Mouse (Mus musculus): Measurements from ENCODE around the gene Wdr18.
A peak's percentile ranks its signal among the peaks of the same experiment; 100 is the strongest.

The Wdr18 gene

DNA sequence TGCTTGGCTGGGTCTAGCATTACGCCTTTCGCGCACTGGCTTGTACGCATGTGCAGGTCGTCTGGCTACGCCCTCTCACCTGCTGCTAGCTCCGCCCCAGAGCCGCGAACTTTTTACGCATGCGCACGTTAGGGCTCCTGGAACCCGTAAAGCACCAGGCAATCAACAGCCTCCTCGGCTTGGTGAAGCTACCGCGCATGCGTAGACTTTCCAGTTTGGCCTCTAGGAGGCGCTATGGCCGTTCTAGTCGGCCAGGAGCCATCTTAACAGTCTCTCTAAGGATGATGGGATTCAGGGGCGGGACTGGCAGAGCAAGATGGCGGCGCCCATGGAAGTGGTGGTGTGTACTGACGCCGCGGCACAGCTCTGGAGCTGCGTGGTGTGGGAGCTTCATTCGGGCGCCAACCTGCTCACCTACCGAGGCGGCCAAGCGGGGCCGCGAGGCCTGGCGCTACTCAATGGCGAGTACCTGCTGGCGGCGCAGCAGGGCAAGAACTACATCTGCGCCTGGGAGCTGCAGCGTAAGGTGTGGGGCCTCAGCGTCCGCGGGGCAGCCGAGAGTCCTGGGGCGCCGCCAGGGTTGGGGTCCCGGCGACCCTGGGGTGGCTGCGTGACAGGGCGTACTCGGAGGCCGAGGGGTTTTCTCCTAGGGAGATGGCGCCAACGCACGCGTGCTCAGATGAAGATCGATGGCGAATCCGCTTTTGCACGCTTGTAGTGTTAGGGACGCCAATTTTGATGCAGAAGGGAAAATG lies at the start of gene Wdr18:
Gene Wdr18, plus strand, starts transcription at position 306 of the 755 bp plus-strand sequence.
- DNase-seq (ENCODE audit: low spot score in 2 of 2), result peak; percentile 100

DNA sequence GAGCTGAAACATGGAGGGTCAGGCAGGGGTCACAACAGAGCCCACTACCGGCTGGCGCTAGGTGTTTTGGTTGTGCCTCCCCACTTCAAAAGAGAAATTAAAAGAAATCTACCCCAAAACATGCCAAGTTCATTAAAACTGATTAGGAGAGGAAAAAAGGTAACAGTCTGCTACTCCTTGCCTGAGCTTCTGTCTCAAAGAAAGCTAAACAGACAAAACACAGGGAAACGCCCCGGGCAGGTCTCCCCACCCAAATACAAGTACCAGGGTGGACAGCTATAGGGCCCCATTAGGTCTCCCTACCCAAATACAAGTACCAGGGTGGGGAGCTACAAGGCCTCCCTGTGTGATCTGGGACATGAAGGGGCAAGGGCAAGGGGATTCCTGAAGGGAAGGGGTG lies 49.4 kb upstream of the Wdr18 start, which contains the start of gene Gm26602:
Gene Gm26602, plus strand, starts transcription at position 301 of the 400 bp plus-strand sequence.
- DNase-seq (ENCODE audit: low spot score in 2 of 2), result no peak

DNA sequence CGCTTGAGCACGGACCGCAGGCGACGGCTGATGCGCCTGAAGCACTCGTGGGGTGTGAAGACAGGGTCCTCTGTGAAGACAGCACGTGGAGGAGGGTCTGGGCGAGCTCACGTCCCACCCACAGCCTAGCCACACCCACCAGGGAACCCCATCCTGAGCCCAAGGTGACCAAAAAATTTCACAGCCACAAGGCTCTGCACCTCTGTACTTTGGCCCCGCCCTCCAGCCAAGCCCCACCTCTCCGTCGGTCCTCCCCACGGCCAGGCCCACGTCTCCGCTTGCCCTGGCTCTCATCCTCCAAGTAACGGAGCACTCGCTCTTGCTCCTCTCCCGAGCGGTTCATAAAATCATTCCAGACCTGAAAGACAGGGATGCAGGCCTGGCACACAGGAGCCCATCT lies 47.5 kb upstream of the Wdr18 start:
- DNase-seq (ENCODE audit: low spot score in 2 of 2), result peak in 1 of 2 experiments; percentile 23

DNA sequence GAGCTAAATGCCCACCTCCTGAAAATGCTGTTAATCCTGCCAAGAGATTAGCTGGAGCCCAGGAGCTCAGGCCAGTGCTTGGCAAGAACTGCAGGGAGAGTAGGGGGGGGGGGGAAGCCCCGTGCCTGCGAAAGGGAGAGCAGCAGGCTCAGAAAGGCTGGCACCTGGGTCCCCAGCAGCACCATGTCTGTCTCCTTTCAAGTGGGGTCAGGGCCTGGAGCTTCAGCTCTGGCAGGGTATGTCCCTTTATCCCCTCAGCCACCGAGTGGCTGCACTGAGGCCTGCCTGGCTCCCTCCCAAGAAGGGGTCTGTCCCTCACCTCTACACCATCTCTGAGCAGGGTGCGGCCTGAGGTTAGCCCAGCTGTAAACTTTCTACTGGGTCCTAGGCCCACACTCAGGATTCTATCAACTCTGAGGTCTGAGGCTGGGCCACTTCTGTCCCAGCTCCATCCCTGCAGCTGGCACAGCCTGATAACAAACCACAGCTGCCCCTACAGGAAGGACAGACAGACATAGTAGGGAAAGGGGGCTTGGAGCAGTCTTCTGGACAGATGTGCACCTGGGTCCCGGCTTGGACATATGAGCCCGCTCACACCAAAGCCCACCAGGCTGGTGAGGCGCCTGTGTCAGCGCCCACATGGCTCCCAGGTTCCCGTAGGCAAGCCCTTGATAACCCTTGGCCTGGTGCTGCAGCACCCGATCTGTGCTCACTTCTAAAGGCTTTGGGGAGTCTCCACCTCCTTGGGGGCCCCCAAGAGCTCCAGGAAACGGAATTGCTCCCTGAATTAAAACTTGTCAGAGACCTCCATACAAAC lies 45.6 kb upstream of the Wdr18 start:
- peak in 1 of 2 experiments; percentile 46 for DNase-seq (ENCODE audit: low spot score in 2 of 2)

DNA sequence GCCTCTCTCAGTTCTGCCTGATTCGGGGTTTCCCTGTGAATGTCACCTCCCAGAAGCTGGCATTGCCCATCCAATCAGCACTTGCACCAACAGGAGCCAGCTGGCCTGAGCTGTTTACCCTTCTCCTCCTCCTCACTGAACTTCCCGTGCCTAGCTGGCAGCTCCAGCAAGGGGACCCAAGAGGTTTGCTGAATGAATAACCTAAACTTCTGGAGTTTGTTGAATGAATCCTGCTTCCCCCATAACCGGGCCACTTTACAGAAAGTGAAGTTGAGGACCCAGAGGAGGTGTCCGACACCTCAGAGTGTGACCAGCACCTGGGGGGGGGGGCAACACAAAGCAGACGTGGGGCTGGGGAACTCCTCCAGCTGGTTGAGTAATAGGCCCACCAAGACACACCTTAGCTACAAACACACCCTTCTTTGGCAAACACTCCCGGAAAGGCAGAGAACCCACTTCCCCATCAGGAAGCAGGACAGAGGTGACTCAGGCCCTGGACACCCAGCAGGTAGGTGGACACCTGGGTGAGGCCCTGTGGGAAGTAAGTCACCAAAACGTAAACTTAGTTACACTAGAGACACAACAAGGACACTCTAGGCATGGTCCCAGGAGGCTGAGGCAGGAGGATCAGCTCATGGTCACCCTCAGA lies 44.9 kb upstream of the Wdr18 start:
- DNase-seq (ENCODE audit: low spot score in 2 of 2), result no peak

DNA sequence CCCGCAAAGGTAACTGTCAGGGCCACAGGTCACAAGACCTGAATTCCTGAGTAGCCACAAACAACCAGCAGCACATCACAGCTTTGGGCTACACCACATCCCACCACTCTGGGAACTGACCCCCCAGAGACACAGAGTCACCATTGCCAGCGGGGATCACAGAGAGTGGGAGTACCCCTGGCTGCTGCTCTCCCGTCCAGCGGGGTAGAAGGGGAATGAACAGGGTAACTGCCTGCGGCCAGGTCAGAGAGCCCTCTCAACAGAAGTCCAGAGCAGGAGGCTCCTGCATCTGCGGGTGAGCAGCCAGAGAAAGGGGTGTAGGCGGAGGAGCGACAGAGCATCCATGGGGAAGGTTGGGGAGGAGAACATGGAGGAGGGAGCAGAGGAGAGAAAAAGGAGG lies 43.9 kb upstream of the Wdr18 start:
- DNase-seq (ENCODE audit: low spot score in 2 of 2), result peak in 1 of 2 experiments; percentile 29

DNA sequence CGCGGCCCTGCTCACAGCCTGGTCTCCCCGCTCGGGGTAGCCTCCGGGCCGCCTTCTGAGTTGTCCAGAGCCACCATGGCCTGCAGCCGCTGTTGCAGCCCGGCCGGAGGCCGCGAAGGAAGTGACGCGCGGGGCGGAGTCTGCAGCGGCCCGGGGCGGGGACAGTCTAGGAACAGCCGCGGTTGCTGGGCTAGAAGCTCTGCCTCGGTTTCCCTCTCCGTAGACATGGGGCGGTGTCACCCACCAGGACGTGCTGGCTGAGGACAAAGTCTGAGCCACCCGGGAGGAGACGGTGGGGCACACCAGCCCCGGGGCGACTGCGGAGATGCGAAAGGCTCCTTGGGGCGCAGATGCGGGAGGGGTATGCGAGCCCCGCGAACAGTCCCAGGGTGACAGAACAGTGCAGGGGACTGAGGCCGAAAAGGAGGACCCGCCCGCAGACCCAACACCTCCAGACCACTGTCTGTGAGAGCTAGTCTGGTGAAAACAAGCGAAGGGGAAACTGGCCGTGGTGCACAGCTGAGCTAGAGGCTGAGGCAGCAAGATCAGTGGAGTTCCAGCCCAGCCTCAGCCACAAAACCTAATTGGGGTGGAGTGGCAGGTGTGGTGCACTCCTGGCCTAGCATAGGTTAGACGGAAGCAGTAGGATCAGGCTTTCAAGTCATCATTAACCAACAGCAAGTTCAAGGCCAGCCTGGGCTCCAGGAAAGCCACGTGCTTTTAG lies 43.0 kb upstream of the Wdr18 start, which contains the start of gene Kiss1r:
Gene Kiss1r, plus strand, starts transcription at position 164 of the 724 bp plus-strand sequence.
- peak; percentile 89 to 95 for DNase-seq (ENCODE audit: low spot score in 2 of 2)

DNA sequence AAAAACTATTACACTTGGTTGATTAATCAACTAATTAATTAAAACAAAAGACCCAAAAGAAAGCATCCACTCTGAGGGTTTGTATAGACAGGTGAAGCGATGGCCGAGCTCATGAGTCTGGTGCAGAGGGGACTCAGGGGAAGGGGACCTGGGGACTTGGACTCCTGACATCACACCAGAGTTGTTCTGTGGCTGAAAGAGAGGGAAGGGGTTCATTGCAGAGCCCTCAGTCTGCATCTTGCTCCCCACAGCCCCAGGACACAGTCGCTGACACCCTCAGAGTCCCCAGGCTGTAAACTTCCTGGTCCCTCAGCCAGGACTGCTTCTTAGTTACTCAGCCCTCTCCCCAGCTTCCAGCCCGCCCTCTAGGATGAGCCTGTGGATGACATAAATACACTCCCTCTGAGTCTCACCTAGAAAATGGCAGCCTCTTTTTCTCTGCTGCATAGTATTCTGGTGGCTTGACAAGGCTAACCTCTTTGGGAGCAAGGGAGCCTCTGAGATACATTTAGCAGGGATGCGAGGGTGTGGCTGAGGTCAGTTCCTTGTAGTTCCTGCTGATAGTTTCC lies 42.3 kb upstream of the Wdr18 start:
- no peak for DNase-seq (ENCODE audit: low spot score in 2 of 2)

DNA sequence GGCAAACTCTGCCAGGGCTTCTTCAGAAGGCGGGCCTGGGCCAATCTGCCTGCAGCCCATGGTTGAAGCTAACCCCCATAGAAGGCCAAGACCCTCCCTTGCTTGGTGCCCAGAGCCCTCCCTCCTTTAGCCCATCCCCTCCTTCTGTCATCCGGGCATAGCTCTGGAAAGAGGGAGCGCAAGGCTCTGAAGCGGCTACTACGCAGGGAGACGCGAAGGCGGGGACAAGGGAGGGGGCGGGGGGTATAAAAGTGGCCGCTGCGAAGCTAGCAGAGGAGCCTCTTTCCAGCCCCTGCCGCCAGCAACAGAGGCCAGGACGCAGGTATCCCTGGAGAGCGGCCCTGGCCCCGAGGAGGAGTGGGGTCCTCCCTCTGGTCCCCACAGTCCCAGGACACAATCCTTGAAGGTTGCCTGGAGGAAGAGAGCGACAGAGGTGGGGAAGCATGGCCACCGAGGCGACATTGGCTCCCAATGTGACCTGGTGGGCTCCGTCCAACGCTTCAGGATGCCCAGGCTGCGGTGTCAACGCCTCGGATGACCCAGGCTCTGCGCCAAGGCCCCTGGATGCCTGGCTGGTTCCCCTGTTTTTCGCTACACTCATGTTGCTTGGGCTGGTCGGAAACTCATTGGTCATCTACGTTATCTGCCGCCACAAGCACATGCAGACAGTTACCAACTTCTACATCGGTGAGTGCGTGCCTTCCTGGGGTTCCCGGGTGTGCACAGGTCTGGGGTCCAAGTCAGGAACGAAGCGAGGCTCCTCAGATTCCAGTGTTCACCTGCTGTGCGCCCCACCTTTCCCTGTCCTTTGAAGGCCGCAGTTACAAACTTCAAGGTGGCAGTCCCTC lies 41.5 kb upstream of the Wdr18 start:
- no peak for DNase-seq (ENCODE audit: low spot score in 2 of 2)

DNA sequence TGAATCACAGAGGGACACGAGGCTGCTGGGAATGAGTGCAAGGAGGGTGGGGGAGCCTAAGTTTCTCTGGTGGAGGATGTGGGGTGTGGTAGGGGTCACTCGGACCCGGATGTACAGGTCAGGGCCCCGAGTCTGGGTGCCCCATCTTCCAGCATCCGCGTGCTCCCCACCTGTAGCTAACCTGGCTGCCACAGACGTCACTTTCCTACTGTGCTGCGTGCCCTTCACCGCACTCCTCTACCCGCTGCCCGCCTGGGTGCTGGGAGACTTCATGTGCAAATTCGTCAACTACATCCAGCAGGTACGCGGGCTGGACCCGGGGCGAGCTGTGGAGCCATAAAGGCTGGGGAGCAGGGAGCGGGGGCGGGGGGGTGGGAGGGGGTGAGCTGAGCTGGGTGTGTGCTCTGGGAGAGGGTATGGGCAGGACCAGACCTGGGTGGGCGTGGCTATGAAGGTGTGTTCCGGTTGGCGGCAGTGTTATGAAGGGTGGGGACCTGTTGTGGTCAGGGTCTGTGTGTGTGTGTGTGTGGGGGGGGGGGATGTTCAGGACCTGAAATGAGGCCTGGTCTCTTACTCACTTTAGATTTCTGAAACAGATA lies 40.6 kb upstream of the Wdr18 start:
- no peak for DNase-seq (ENCODE audit: low spot score in 2 of 2)

DNA sequence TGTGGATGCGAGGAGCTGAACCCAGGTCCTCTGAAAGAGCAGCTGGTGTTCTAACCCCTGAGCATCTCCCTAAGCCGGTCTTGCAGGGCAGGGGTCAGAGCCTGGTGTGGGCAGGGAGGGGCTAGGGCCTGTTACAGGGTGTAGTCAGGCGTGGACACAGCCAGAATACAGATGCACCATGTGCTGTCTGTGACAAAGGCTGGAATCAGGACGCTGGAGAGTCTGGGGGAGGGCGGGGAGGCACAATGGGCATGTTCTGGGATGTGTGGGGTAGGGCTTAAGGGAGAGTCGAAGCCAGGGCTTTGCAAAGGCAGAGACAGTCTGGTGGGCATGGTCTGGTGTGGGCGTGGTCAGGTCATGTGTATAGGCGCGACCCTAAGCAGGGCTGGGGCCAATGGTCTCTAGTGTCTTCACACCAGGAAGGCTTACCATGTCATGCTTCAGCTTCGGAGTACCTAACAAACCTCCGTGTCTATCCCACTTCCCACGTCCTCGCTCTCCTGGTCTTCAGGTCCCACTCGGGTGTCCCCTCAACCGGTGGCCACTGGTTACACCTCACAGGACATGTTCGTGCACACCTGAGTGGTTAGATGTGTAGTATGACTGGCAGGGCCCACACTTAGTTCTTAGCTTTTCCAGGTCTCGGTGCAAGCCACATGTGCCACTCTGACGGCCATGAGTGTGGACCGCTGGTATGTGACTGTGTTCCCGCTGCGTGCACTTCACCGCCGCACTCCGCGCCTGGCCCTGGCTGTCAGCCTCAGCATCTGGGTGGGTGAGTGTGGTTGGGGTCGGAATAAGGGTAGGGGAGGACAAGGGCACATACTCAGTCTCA lies 39.7 kb upstream of the Wdr18 start:
- no peak for DNase-seq (ENCODE audit: low spot score in 2 of 2)

DNA sequence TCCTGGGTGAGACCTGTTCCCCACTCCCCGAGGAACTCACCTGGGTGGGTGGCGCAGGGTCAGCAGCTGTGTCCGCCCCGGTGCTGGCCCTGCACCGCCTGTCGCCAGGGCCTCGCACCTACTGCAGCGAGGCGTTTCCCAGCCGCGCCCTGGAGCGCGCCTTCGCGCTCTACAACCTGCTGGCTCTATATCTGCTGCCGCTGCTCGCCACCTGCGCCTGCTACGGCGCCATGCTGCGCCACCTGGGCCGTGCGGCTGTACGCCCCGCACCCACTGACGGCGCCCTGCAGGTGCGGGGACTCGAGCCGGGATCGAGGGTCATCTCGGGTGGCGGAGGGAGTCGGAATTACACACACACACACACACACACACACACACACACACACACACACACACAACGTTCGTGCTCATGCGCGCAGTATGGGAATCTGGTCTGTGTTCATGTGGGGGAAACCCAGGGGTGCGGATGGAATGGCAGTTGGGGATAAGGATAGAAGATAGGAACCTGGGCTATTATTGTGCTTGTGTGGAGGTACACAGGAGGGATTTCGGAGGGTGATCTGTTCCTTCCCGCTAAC lies 38.9 kb upstream of the Wdr18 start, which contains the start of gene R3hdm4:
Gene R3hdm4, minus strand, starts transcription at position 251 of the 578 bp plus-strand sequence.
- no peak for DNase-seq (ENCODE audit: low spot score in 2 of 2)

DNA sequence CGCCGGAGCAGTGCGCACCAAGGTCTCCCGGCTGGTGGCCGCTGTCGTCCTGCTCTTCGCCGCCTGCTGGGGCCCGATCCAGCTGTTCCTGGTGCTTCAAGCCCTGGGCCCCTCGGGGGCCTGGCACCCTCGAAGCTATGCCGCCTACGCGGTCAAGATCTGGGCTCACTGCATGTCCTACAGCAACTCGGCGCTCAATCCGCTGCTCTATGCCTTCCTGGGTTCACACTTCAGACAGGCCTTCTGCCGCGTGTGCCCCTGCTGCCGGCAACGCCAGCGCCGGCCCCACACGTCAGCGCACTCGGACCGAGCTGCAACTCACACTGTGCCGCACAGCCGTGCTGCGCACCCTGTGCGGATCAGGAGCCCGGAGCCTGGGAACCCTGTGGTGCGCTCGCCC lies 38.4 kb upstream of the Wdr18 start:
- no peak for DNase-seq (ENCODE audit: low spot score in 2 of 2)

DNA sequence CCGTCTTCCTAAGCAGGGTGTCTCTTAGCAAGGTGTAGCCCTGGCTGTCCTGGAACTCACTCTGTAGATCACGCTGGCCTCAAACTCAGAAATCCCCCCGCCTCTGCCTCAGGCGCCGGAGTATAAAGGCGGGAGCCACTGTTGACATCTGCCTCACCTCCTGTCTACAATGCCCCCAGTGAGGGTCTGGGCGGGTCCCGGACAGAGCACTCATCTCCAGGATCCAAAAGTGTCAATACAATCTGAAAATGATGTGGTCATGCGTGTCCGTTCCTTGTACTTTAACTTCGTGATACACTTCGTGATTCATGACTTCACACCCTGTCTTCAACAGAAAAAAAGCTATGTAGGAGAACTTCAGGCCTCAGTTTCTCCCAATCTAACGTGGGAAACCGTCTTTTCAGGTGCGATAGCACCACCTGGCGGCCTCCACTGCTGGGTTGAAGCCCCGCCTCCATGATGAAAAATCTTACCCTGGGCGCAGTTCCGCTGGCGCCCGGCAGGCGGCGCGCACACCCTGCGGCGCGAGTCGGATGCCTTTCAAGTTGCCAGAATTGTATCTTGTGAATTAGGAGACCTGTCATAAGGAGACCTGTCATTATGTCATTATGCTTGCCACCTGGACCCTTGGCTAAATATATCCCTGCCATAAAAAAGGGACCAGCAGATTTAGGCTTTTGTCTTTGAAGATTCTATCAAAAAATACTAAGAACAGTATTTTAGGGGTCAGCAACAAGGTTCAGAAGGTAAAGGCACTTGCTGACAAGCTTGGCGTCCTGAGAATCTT lies 34.8 kb upstream of the Wdr18 start:
- peak; percentile 93 to 99 for DNase-seq (ENCODE audit: low spot score in 2 of 2)

DNA sequence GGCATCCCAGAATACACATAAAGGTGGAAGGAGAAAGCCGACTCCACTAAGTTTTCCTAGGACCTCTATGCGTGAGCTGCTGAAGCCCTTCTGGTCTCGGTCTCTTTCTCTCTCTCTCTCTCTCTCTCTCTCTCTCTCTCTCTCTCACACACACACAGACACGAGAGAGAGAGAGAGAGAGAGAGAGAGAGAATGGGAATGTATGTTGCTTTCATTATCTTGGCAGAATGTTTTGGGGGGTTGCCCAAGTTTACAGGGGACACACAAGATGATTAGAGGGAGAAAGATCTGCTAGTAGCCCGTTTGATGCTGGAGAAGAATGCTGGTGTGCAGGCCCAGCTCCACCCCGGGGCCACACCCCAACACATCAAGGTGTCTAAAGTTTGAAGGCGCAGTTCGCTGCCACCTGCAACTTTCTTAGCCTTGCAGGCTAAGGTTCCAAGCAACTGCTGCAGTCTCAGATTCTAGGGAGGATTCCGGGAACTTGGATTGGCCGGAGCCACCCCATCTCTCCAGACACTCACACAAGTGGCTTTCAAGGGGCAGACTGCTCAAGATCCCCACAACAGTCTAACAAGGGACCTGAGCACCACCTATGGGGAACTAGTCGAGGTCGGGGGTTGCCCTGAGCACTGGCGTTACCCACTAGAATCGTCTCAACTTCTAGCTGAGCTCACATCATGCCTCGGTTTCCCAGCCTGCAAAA lies 34.0 kb upstream of the Wdr18 start:
- no peak for DNase-seq (ENCODE audit: low spot score in 2 of 2)

DNA sequence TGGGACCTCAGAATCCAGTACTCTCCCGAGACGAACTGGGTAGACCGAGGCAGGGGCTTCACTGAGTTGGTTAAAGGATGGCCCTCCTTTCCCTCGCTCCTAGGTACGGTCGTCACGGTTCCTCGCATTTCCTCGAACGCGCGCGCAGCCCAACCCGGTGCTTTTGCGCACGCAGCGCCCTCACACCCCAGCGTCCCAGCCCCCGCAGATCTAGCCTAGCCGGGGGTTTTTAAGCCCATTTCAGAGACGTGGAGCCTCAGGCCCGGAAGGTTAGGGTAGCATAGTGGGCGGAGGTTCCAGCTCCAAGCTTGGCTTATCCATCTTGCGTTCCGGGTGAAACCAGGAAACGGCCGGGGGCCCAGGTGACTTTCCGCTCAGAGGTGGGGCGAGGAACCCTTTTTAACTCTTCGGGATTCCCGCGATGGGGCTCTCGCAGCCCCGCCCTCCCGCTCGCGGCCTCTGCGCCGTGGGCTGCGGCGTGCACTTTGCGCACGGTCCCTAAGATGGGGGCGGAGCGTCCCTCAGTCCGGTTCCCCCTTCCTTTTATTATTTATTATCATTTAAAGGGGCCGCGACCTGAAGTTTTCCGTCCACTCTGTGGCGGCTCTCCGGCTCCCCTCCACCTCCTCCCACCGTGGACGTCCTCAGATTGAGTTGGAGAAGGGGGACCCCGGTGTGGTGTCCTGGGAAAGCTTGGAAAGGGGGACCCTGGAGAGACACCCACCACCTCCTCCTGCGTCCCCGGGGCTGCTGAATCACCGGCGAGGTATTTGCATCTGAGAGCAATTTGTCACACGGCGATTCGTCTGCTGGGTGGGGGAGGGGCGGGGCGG lies 33.2 kb upstream of the Wdr18 start, which contains the start of gene Arid3a:
Gene Arid3a, plus strand, starts transcription at position 553 of the 833 bp plus-strand sequence.
- peak; percentile 87 to 94 for DNase-seq (ENCODE audit: low spot score in 2 of 2)
